Mouse (Mus musculus) olfactory bulb, adult 2 months (tissue): ENCODE measurements around the gene Csrnp3.

Source experiments
- CTCF ChIP-seq: fragments of 200-500 bp; IDR thresholded peaks from 2 replicates; pipeline ENCODE4 v1.5.1; 2012; ENCODE audit warnings: low read depth, mild to moderate bottlenecking, low read length, moderate library complexity; ENCODE audit not compliant: insufficient read depth
- POLR2A ChIP-seq: fragments of 200-500 bp; IDR thresholded peaks from 2 replicates; pipeline ENCODE4 v1.6.1; 2012; ENCODE audit warnings: mild to moderate bottlenecking, low read depth, low read length, moderate library complexity; ENCODE audit not compliant: insufficient read depth

GRCm38 (mm10) chr2:66009677-66010076 lies 164.1 kb downstream of the Csrnp3 start:
- TF ChIP-seq CTCF = no peak
- no peak for TF ChIP-seq POLR2A
